In genomic region chr5:53496846-53497549, GRCm38 (mm10) we compare ENCODE assay signal across 12 mouse cellular contexts. TPM values are rescaled to one million over a fixed set of nuclear protein-coding genes. Genes with fewer than 3 reads are reported as not detected.
DNase-seq lines count a peak whose midpoint lies in the region; ATAC-seq and TF ChIP-seq lines count a peak whose summit lies in the region.
"Had no signal": no experiment of that assay in that cellular context is flagged by ENCODE, and none has a peak within 500 bp of the region (broad histone marks: within the 10 kb centered on the region; RNA-seq: fewer than 3 reads in every experiment).

No protein-coding gene starts in this region.

- intact Hi-C loops in gastrocnemius, adult 2 months (cut with DNase I) = no loop called here

- H3K4me3 ChIP-seq in gastrocnemius, adult 2 months = no peak overlapping the region
- no peak overlapping the region for H3K4me3 ChIP-seq in heart, postnatal 0 days (ENCODE audit: low read depth, low read length)
- no peak overlapping the region for H3K4me3 ChIP-seq in limb, embryonic 14.5 days (replicated peaks; ENCODE audit: low read length)
- H3K4me3 ChIP-seq: midbrain, embryonic 13.5 days; neural tube, embryonic 13.5 days had no signal

- peak; percentile 30; the same call in 1 of the 2 replicates for ATAC-seq in heart, postnatal 0 days (ENCODE audit: insufficient read depth, low read depth)
- peak; percentile 62; the same call in 1 of the 2 replicates for ATAC-seq in limb, embryonic 14.5 days (ENCODE audit: low FRiP score, low read depth)
- ATAC-seq: midbrain, embryonic 13.5 days had no signal

- no peak for TF ChIP-seq CTCF in gastrocnemius, adult 2 months (IDR thresholded peaks at IDR 0.05)
- TF ChIP-seq CTCF in heart, postnatal 0 days (IDR thresholded peaks at IDR 0.05; ENCODE audit: low read depth) = no peak

- H3K27me3 ChIP-seq in heart, postnatal 0 days (ENCODE audit: control insufficient read depth, insufficient read depth, low read length) = no peaks in the 10 kb centered on the region
- no peaks in the 10 kb centered on the region for H3K27me3 ChIP-seq in limb, embryonic 14.5 days (ENCODE audit: control insufficient read depth, insufficient read depth, low read length)
- H3K27me3 ChIP-seq: midbrain, embryonic 13.5 days; neural tube, embryonic 13.5 days had no signal

- H3K9me3 ChIP-seq in heart, postnatal 0 days (replicated peaks; ENCODE audit: control insufficient read depth, low read length) = no peaks in the 10 kb centered on the region
- H3K9me3 ChIP-seq in limb, embryonic 14.5 days (ENCODE audit: control insufficient read depth, low read length) = no peaks in the 10 kb centered on the region
- H3K9me3 ChIP-seq: G1E; midbrain, embryonic 13.5 days; neural tube, embryonic 13.5 days had no signal

- no peak for TF ChIP-seq EP300 in heart, postnatal 0 days (IDR thresholded peaks at IDR 0.05; ENCODE audit: low read depth)

- no peak overlapping the region for H3K4me2 ChIP-seq in heart, postnatal 0 days (ENCODE audit: low read depth, low read length)
- H3K4me2 ChIP-seq in limb, embryonic 14.5 days (replicated peaks; ENCODE audit: low read depth, low read length, severe bottlenecking) = no peak overlapping the region
- H3K4me2 ChIP-seq: midbrain, embryonic 13.5 days; neural tube, embryonic 13.5 days had no signal

- H3K9ac ChIP-seq in heart, postnatal 0 days (replicated peaks; ENCODE audit: low read depth, low read length) = no peak overlapping the region
- H3K9ac ChIP-seq in limb, embryonic 14.5 days (ENCODE audit: low read depth, low read length, severe bottlenecking) = no peak overlapping the region
- H3K9ac ChIP-seq: midbrain, embryonic 13.5 days; neural tube, embryonic 13.5 days had no signal

- DNase-seq in gastrocnemius, adult 2 months = peak; percentile 17
- no peak for DNase-seq in gastrocnemius, adult 8-10 months (ENCODE audit: low spot score in 2 of 2)
- peak; percentile 74 for DNase-seq in 3134 (ENCODE audit: extremely low read depth, insufficient read length, low spot score)
- peak; percentile 70 for DNase-seq in heart, postnatal 0 days (ENCODE audit: low spot score)
- DNase-seq in limb, embryonic 14.5 days (ENCODE audit: low spot score) = peak; percentile 75
- DNase-seq in ovary, postnatal 10 days (ENCODE audit: low spot score) = no peak
- no peak for DNase-seq in cerebellum, adult 18-20 months
- no peak for DNase-seq in ovary, postnatal 14 days (ENCODE audit: low spot score)
- DNase-seq: right cerebral cortex, postnatal 14 days had no signal

- no peaks in the 10 kb centered on the region for H3K4me1 ChIP-seq in heart, postnatal 0 days (ENCODE audit: control insufficient read depth, insufficient read depth)
- no peaks in the 10 kb centered on the region for H3K4me1 ChIP-seq in limb, embryonic 14.5 days (ENCODE audit: control insufficient read depth, insufficient read depth, low read length)
- H3K4me1 ChIP-seq: midbrain, embryonic 13.5 days; neural tube, embryonic 13.5 days had no signal

- H3K27ac ChIP-seq in gastrocnemius, adult 2 months = peak overlapping the region; percentile 91; the same call in 1 of the 2 replicates
- 0 out of 2 replicates have a peak overlapping the region, but pooled peaks have one; percentile 49 for H3K27ac ChIP-seq in heart, postnatal 0 days (ENCODE audit: low read depth)
- H3K27ac ChIP-seq in limb, embryonic 14.5 days (replicated peaks; ENCODE audit: low read depth, low read length) = no peak overlapping the region
- H3K27ac ChIP-seq: midbrain, embryonic 13.5 days; neural tube, embryonic 13.5 days had no signal

- 59% methylated on average over 9 of the region's 9 CpGs for WGBS in heart, postnatal 0 days
- WGBS in limb, embryonic 14.5 days = 74% methylated on average over 9 of the region's 9 CpGs

- TF ChIP-seq POLR2A in limb, embryonic 14.5 days (IDR thresholded peaks at IDR 0.05; ENCODE audit: borderline replicate concordance, extremely low read depth, insufficient read depth, insufficient read length) = no peak

- no peaks in the 10 kb centered on the region for H3K36me3 ChIP-seq in heart, postnatal 0 days (replicated peaks; ENCODE audit: control insufficient read depth, insufficient read depth, low read length)
- H3K36me3 ChIP-seq in limb, embryonic 14.5 days (ENCODE audit: control insufficient read depth, insufficient read depth, low read length) = no peaks in the 10 kb centered on the region
- H3K36me3 ChIP-seq: G1E; midbrain, embryonic 13.5 days; neural tube, embryonic 13.5 days had no signal

RNA-seq across cellular contexts. Expression of gene Rbpj, which starts 31.0 kb away (rescaled TPM):
- 10 to 100 TPM; 20.9 to 21.7 TPM for total RNA-seq in gastrocnemius, adult 2 months (2021)
- 10 to 100 TPM; 15.0 to 25.0 (median 19.4) TPM for total RNA-seq in gastrocnemius, adult 8-10 months (2022)
- total RNA-seq in heart, postnatal 0 days (2014; rRNA removed; ENCODE audit: low replicate concordance) = 19.9 and 22.0 TPM in 2 replicates
- 11.4 and 12.6 TPM in 2 replicates for polyA plus RNA-seq in heart, postnatal 0 days (2015; fragmentation: Nextera tagmentation; extraction: Ambion mirVana)
- polyA plus RNA-seq in limb, embryonic 14.5 days (2012; rRNA removed) = 57.3 and 60.8 TPM in 2 replicates
- polyA plus RNA-seq in limb, embryonic 14.5 days (2014; fragmentation: Nextera tagmentation; extraction: Ambion mirVana) = 49.7 and 52.6 TPM in 2 replicates

Comparison
In these comparisons a context has a peak if more than half of its experiments do, and no peak if none do; other contexts are left out.
1. DNase-seq: peak in gastrocnemius, adult 2 months (single experiment), 3134 (single experiment), heart, postnatal 0 days (single experiment) and limb, embryonic 14.5 days (single experiment); none in gastrocnemius, adult 8-10 months (0 of 2), ovary, postnatal 10 days (single experiment), cerebellum, adult 18-20 months (0 of 2) and ovary, postnatal 14 days (single experiment).